Mouse (Mus musculus) liver, postnatal 0 days (tissue): ENCODE measurements around the gene Nsg1. TPM values are rescaled to one million over a fixed set of nuclear protein-coding genes. Genes with fewer than 3 reads are reported as not detected.

Source experiments
- ATAC-seq: fragments of 200-750 bp; cut with Nextera tagmentation; 2 replicates; pipeline ENCODE4 v1.8.0; 2017; ENCODE audit warnings: mild to moderate bottlenecking, moderate library complexity
- DNase-seq: peaks from one replicate; pipeline ENCODE4 v3.0.0-alpha.2; 2016
- H3K27ac ChIP-seq: fragments of 300-500 bp; sonication (generic); 2 replicates; pipeline ENCODE4 v1.5.1; 2014; ENCODE audit warnings: antibody characterized with exemption, moderate library complexity, mild to moderate bottlenecking, low read depth
- H3K27me3 ChIP-seq: fragments of 300-500 bp; sonication (generic); 2 replicates; pipeline ENCODE4 v1.6.1; 2014; ENCODE audit warnings: low read length, control low read depth, mixed read lengths; ENCODE audit not compliant: insufficient read depth
- H3K36me3 ChIP-seq: fragments of 300-500 bp; sonication (generic); replicated peaks from 2 replicates; pipeline ENCODE4 v1.6.1; 2014; ENCODE audit warnings: mild to moderate bottlenecking, control low read depth, low read length, moderate library complexity, mixed read lengths; ENCODE audit not compliant: insufficient read depth
- H3K4me1 ChIP-seq: fragments of 300-500 bp; sonication (generic); 2 replicates; pipeline ENCODE4 v1.6.1; 2014; ENCODE audit warnings: antibody characterized with exemption, mild to moderate bottlenecking, control low read depth; ENCODE audit not compliant: insufficient read depth
- H3K4me2 ChIP-seq: fragments of 300-500 bp; sonication (generic); 2 replicates; pipeline ENCODE4 v1.6.1; 2014; ENCODE audit warnings: low read depth, mild to moderate bottlenecking, low read length, moderate library complexity, mixed read lengths
- H3K4me3 ChIP-seq: fragments of 300-500 bp; sonication (generic); 2 replicates; pipeline ENCODE4 v1.5.1; 2014; ENCODE audit warnings: low read depth, low read length
- H3K9ac ChIP-seq: fragments of 300-500 bp; sonication (generic); replicated peaks from 2 replicates; pipeline ENCODE4 v1.6.1; 2014; ENCODE audit warnings: mild to moderate bottlenecking, moderate library complexity
- H3K9me3 ChIP-seq: fragments of 300-500 bp; sonication (generic); 2 replicates; pipeline ENCODE4 v1.6.1; 2016; ENCODE audit warnings: mild to moderate bottlenecking, control low read depth, low read length, mixed read lengths
- CTCF ChIP-seq: sonication (generic); IDR thresholded peaks from 2 replicates; pipeline ENCODE4 v1.5.1; 2016; ENCODE audit warnings: antibody characterized with exemption, low read depth
- EP300 ChIP-seq: IDR thresholded peaks from 2 replicates; pipeline ENCODE4 v1.6.1; 2016; ENCODE audit warnings: antibody characterized with exemption, low read depth, mild to moderate bottlenecking
- WGBS: fragments of 180-500 bp; shearing (Covaris S2); extraction: QIAGEN DNeasy Blood & Tissue Kit; methylation state at CpG from one replicate; pipeline ENCODE4 v1.1.7; 2014; ENCODE audit not compliant: insufficient replicate concordance; 5-methylcytosine and 5-hydroxymethylcytosine counted together
- polyA plus RNA-seq: library from polyadenylated mRNA; unstranded; fragments of >200 nt; fragmentation: Nextera tagmentation; extraction: Ambion mirVana; gene quantifications from 2 replicates; pipeline ENCODE4 v1.2.1, GENCODE M21; 2015

The Nsg1 gene
- polyA plus RNA-seq: 1.3 and 1.7 TPM in 2 replicates

DNA sequence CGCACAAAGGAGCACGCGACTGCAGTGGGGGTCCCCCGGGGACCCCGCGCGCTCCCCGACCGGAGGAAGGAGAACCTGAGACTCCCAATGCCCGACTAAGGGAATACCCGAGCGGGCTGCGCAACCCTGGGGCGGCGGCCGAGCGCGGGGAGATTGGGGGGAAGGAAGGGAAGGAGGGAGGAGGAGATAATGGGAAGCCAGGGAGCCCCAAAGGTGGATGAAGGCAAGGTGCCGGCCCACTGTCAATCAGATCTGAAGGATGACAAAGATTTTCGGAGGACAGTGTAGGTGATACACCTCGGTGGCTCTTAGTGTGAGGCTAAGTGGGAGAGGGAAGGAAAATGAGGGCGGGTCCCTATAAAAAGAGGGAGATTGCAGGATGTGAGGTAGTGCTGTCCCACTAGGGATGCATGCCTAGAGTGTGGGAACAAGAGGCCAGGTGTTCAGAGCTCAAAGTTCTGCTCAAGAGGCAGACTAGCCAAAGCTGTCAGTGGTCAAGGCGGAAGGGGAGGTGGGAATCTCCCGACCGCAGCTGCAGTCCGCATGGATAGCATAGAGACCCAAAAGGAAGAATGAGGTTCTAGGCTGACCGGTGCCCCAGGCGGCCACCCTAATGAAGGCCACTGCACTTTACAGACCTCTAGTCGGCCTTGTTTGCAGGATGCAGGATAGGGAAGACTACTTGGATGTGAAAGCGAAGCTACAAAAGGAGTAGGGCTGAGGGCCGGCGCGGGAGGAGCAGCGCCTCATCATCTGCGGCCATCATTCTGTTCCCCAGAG is at the start of gene Nsg1:
Gene Nsg1 (minus strand): TSS at position 274 of the 780 bp plus-strand sequence.
- DNase-seq: no peak
- 0 out of 2 replicates have a peak within 1 kb of the TSS, but pooled peaks have one; percentile 9 for H3K9ac ChIP-seq

DNA sequence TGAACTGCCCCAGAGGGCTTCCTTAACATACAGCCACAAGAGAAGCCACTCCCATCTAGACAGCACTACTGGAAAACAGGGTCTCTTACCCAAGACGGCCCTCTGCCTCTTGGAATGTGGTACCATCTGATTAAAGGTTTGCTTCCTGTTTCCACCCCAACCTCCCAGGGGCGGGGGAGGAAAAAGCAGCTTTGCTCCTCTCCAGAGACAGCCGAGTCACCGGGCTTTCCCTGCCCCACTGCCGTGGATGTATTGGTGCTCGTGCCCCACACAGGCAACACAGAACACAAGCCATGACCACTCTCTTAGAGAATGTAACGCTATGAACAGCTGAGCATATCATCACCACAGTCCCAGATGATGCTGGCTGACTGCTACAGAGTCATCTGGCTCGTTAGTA is 49.3 kb upstream of the Nsg1 start:
- H3K4me2 ChIP-seq: no peak overlapping the region

More for the DNA sequence above, at the start of gene Nsg1:
- H3K27ac ChIP-seq: no peak within 1 kb of the TSS
- 10% methylated on average over 35 of the region's 35 CpGs for WGBS
- no peaks in the 10 kb centered on the region for H3K9me3 ChIP-seq
- peak within 1 kb of the TSS; percentile 48 for H3K4me3 ChIP-seq
- peak within 1 kb of the TSS; percentile 67 for H3K4me2 ChIP-seq
- H3K27me3 ChIP-seq: peaks cover 49% of the 10 kb centered on the region
- TF ChIP-seq EP300 (no peak), CTCF (no peak)
- no peaks in the 10 kb centered on the region for H3K4me1 ChIP-seq
- no peak for ATAC-seq
- no peaks in the 10 kb centered on the region for H3K36me3 ChIP-seq

DNA sequence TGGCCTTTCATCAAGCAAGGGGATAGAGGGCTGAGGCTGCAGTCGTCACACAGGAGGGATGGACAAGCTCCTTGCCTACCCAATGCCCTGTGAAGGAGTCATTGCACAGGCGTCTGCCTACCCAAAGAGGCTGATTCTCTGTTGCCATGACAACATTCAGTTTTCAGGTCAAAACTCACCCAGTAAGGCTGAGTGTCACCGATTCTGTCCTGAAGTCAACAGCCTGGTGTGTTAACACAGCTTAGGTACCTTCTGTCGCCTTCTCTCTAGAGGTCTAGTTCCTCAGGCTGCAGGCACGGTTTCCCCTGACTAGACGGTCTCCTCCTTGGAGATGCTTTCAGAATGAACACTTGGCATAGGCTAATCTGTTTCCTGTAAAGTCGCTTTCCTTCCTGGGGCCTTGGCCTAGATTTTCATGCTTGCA is 45.6 kb upstream of the Nsg1 start:
- WGBS: 64% methylated on average over 7 of the region's 7 CpGs
- TF ChIP-seq CTCF (no peak), EP300 (no peak)
- Histone ChIP-seq H3K36me3 (peaks cover 23% of the 10 kb centered on the region), H3K27ac (no peak overlapping the region), H3K4me2 (no peak overlapping the region), H3K4me1 (peaks cover 8% of the 10 kb centered on the region), H3K9ac (no peak overlapping the region), H3K9me3 (no peaks in the 10 kb centered on the region), H3K27me3 (no peaks in the 10 kb centered on the region), H3K4me3 (no peak overlapping the region)
- DNase-seq (no peak), ATAC-seq (peak; percentile 38; the same call in 1 of the 2 replicates)

More for the DNA sequence above, 49.3 kb upstream of the Nsg1 start:
- Histone ChIP-seq H3K4me1 (peaks cover 8% of the 10 kb centered on the region), H3K27me3 (no peaks in the 10 kb centered on the region), H3K4me3 (no peak overlapping the region), H3K9me3 (no peaks in the 10 kb centered on the region), H3K27ac (no peak overlapping the region), H3K36me3 (peaks cover 21% of the 10 kb centered on the region), H3K9ac (no peak overlapping the region)
- DNase-seq: no peak
- TF ChIP-seq CTCF: no peak
- no peak for TF ChIP-seq EP300
- WGBS: 41% methylated on average over 8 of the region's 8 CpGs
- ATAC-seq: no peak

DNA sequence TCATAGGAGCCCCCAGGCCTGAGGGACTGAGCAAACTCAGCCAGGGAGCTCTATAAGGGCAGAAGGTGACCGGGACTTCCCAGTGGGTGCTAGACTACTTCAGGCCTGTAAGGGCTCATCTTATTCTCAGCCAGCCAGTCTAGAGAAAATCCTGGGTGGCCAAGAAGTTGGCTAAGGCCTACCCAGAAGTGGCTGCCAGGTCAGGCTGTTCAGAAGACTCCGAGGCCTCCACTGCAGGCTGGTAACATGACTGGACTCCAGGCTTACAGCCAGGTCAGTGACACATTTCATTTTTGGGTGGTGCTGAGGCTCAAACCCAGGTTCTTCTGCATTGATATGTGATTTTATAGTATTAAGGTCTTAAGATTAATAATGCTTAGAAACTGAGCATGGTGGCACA is 40.0 kb upstream of the Nsg1 start:
- DNase-seq (no peak), ATAC-seq (no peak)
- H3K4me1 ChIP-seq: no peaks in the 10 kb centered on the region
- H3K9ac ChIP-seq: no peak overlapping the region
- H3K27ac ChIP-seq: no peak overlapping the region
- peaks cover 23% of the 10 kb centered on the region for H3K36me3 ChIP-seq
- H3K4me3 ChIP-seq: no peak overlapping the region
- no peaks in the 10 kb centered on the region for H3K9me3 ChIP-seq
- TF ChIP-seq CTCF (no peak), EP300 (no peak)
- H3K27me3 ChIP-seq: no peaks in the 10 kb centered on the region
- 85% methylated on average over 2 of the region's 2 CpGs for WGBS
- H3K4me2 ChIP-seq: no peak overlapping the region

DNA sequence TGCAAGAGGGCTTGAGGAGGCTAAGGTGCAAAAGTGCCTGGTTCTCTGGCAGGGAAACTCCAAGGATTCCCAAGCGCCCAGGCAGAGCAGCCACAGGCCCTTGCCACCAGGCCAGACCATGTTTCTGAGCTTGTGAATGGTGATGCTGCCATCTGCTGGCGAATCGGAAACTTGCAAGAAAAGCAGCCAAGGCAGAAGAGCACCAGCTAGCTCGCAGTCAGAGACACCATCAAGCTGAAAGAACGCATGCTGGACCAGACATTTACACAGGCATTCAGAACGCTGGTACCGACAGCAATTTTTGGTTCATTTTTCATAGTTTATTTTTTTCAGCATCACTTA is 37.7 kb upstream of the Nsg1 start:
- no peak overlapping the region for H3K4me3 ChIP-seq
- ATAC-seq (no peak), DNase-seq (peak; percentile 83)
- no peaks in the 10 kb centered on the region for H3K9me3 ChIP-seq
- no peak overlapping the region for H3K9ac ChIP-seq
- H3K4me1 ChIP-seq: no peaks in the 10 kb centered on the region
- H3K4me2 ChIP-seq: no peak overlapping the region
- no peaks in the 10 kb centered on the region for H3K27me3 ChIP-seq
- 20% methylated on average over 7 of the region's 7 CpGs for WGBS
- TF ChIP-seq EP300 (no peak), CTCF (peak; percentile 86)
- H3K36me3 ChIP-seq: peaks cover 10% of the 10 kb centered on the region
- H3K27ac ChIP-seq: no peak overlapping the region

DNA sequence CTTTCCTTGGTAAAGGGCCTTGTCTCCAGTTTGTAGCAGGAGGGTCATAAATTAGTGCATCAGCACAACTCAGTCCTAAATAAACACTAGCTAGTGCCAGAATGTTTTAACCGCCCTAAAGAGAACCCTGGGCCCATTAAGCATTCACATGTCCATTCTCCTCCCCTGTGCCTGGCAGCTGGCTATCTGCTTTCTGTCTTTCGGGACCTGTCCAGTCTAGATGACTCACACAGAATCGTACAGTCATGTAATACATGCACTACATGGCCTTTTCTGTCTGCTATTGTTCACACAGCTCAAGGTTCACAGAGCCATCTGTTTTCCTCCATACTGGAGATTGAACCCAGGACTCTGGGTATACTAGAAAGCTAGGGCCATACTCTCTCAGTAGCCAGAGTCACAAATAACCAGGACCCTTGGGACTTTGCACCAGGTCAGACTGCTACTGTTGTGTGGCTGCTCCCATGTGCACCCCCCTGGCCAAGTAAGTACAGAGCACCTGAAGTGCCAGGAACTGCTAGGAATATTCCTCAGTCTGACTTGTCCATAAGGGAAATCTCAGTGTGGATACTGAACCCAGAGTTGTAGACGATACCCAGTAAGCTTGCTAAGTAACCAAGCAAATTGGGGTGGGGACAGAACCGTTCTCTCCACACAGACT is 37.2 kb upstream of the Nsg1 start:
- WGBS: 67% methylated on average over 5 of the region's 5 CpGs
- H3K9ac ChIP-seq: no peak overlapping the region

More for the DNA sequence above, 37.2 kb upstream of the Nsg1 start:
- DNase-seq (no peak), ATAC-seq (no peak)
- H3K27me3 ChIP-seq: no peaks in the 10 kb centered on the region
- no peaks in the 10 kb centered on the region for H3K9me3 ChIP-seq
- H3K4me2 ChIP-seq: no peak overlapping the region
- H3K36me3 ChIP-seq: peaks cover 10% of the 10 kb centered on the region
- H3K4me1 ChIP-seq: no peaks in the 10 kb centered on the region
- no peak overlapping the region for H3K27ac ChIP-seq
- TF ChIP-seq CTCF (no peak), EP300 (no peak)
- no peak overlapping the region for H3K4me3 ChIP-seq
